Mouse (Mus musculus): ENCODE results near the gene 6430548M08Rik.

6430548M08Rik gene

DNA sequence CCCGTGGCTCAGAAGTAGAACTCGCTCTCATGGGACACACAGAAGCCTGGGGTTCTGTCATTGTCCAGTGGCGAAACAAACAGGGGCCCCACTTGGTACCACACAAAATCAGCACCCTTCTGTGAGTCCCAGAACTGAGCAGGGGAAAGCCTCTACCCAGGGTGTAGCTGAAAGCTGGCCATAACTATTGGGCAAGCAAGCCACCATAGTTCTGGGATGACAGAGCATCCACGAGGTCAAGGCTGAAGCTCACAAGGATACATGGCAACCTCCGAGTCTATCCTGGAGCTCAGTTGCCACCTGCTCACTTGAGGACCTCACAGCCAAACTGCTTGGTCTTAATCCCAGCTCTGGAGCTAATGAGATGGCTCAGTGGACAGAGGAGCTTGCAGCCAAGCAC lies 67.3 kb downstream of the 6430548M08Rik start:
- no peak for DNase-seq (ENCODE audit: low read depth, low spot score)

DNA sequence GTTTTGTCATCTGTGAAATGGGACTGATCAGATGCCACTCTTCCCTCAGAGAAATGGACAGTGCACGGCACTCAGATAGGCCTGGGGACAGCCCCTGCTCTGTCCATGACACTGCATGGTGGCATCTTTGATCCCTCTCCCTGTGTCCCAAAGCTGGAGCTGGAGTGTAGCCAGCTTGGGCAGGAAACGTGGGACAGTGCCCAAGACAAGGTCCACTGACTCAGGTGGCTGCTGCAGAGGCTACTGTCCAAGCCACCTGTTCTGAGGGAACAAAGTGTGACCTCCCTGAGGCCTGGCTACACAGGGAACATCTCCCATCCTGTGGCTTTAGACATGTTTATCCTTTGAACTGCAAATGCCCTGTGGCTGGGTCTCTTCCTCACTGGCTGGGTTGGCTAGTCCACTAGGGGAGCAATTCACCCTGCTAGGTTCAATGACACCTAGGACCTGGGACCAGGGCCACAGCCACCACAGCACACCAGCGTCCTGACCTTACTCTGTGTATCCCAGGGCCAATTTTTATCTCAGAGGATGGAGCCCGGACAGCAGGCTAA lies 68.0 kb downstream of the 6430548M08Rik start:
- DNase-seq (ENCODE audit: low read depth, low spot score), result no peak

DNA sequence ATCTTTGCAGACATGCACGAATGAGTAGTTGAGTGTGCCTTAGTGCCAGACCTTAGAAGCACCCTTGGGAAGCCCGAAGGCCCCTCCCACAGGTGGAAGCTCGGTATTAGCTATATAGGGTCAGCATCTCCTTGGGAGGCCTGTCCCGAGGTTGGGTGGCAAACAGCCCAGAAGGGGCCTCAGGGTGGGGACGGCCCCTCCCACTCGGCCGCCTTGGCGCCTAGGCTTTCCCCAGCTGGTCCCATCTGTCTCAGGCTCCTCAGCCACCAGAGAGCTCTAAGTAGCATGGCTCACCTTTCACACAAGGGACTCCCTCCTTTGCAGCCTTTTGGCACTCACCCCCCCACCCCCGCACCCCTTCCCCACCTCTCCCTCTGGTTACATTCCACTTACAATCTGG lies 70.4 kb downstream of the 6430548M08Rik start:
- DNase-seq (ENCODE audit: low read depth, low spot score), result no peak

DNA sequence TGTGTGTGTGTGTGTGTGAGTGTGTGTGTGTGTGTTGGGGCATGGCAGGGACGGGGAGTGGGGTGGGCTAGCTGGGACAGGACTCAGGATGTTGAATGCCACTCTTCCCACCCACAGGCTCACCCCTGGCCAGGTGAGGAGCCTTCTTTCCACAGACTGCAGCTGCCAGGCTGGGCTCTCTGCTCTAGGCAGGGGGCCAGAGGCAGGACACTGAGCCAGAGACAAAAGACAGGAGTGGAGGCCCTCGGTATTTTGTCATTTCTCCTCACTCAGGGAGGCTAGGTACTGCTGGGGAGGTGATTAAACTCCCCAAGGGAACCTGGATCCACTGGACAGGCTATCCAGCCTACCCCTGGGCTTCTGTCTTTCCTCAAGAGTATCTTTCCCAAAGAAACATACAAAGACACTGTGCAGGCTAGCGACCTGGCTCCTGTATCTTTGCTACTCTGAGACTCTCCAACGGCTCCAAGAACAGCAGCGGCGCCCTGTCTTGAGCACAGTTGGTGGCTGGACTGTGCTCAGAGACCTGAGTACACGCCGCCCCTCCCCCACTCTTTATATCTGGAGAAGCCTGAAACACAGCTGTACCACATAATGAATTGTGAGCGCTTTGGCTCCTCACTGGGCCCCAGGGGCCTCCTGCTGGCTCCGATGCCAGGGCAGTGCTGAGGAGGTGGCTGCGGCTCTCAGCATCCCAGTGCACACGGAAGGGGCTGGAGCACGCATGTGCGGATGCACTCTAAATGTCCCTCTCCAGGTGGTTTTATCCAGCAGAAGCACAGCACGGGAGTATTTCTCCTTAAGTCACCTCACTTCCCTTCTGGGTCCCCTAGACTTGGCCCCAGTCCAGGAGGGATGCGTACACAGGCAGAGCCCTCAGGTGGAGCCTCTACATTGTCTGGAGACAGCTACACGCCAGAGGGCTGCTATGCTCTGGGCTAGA lies 71.2 kb downstream of the 6430548M08Rik start:
- DNase-seq (ENCODE audit: low read depth, low spot score), result peak; percentile 65

DNA sequence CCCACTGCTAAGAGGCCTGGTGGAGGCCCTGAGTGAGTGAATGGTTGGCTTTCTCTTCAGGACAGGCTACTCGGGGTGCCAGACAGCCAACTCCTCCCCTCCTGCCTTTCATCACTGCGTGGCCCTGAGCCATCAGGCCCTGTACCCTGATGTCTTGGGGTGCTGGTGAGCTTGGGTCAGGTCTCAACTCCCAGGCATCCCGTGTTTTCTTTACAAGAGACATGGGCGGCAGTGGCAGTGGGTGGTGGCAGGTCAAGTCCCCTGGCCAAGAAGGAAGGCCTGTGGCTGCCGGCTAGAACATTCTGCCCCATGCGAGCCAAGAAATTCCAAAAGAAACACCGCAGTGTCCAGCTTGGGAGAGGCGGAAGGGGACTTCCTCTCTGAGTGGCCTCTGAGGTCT lies 72.5 kb downstream of the 6430548M08Rik start:
- no peak for DNase-seq (ENCODE audit: low read depth, low spot score)

DNA sequence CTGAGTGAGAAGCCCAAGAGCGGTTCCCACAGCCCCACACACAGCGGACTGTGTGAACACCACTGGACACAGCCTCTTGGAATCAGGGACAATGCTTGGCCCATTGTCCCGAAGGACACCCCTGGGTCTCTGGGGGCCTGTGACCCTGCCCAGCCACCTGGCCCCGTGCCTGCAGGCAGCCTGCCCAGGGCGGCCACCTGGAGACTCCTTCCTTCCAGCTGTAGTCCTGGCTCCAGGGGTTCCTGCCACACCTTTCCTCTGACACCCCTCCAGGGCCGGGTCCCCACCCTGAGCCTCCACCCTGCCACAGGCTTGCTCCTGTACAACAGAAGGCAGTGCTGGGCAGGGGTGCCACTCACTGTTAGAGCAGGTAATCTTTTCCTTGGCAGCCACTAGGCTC lies 74.6 kb downstream of the 6430548M08Rik start:
- no peak for DNase-seq (ENCODE audit: low read depth, low spot score)

DNA sequence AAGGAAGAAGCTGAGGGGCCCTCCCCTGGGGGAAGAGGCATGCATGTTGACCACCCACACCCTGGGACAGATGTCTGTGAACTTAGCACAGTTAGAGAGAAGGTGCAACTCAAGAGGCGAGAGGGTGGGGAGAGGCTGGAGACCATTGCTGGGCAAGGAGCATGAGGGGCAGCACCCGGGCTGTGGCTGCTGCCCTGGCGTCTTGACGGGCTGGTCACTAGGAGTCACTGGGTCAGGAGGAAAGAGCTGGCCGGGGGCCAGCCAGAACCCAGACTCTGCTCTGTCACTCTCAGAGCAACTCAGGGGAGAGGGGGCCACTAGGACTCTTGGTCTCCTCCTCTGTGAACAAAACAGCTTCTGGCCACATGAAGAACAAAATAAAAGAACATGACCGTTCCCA lies 75.5 kb downstream of the 6430548M08Rik start:
- no peak for DNase-seq (ENCODE audit: low read depth, low spot score)

DNA sequence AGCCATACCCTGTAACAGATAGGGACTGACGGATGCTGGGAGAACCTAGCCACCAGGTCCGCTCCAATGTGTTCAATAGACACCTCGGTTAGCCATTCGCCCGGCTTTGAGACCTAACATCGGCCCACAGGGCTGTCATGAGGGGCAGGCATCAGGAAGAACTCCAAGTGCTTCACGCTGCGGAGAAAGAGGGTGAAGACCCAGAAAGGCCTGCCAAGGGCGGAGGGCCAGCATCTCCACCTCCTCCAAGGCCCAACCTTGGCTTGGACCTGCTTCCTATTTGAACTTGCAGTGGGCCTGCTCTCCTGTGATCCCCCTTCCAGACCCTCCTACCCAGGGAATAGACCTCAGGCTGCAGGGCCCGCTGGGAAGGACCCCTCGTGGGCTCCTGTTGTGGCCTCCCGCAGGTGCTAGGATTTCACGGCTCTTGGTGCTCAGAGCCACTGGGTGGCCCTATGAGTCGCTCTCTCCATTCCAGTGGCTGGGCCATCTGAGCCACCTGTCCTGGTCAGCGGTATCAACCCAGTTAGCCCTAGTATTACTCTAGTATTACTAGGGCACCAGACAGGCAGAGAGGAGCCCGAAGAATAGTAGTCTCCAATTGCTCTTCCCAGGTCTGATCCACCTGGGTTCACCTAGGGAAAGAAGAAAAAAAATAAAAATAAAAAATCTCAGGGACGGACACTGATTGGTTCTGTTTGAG lies 76.3 kb downstream of the 6430548M08Rik start:
- DNase-seq (ENCODE audit: low read depth, low spot score), result no peak

DNA sequence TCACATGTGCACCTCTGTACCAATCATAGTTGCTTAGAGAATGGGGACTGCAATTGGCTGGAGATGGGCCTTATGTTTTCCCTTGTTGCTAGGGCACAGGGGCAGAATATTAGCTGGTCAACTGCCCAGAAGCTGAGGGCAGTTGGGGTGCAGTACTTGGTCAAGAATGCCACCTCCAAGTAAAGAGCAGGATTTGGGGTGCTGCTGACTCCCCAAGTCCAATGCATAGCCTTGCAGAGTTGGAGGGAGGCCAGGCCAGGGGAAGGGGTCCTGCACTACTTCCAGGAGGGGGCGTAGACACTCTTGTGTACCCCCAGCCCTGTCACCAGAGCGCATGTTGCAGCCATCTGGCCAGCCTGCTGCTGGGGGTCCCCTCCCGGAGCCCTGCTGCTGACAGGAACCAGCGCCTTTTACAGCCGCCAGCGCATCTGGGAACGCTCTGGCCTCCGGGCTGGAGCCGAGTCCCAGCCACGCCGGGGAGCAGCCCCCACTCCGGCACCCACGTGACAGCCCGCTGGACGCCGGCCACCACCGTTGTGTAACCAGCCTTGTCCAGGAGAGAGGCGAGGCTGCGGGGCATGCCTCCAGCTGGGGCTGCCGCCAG lies 77.0 kb downstream of the 6430548M08Rik start:
- DNase-seq (ENCODE audit: low read depth, low spot score), result peak; percentile 50

DNA sequence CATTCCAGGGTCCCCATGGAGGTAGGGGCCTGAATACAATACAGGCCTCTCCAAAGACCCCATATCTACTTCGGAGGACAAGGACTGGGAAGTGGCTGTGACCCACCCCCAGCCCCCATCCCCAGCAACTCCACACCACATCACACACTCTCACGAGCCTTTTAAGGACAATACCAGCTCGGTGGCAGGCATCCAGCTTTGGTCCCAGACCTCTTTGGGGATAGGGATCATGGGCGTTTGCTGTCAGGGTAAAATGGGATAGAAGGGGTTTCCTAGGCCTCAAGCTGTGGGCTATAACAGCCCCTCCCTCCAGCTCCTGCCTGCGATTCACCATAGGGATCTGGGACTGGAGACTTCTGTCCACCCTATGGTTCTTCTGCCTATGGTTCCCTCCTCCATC lies 77.7 kb downstream of the 6430548M08Rik start:
- no peak for DNase-seq (ENCODE audit: low read depth, low spot score)

DNA sequence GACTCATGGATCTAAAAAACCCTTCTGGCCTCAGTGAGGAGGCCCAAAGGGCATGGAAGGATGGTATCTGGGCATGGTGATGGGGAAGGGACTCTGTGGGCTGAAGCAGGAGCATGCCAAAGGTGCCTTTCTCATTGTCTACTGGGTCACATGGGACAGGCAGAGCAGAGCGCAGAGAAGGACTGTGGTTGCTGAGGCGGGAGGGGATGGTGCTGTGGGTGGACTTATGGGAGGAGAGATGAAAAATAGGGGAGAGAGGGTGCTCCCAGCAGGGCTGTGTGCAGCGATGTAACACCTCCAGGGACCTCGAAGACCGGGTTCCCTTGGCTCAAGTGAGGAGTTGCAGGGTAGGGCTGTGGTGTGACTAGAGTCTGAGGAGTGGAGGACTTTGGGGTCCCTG lies 78.2 kb downstream of the 6430548M08Rik start:
- no peak for DNase-seq (ENCODE audit: low read depth, low spot score)

DNA sequence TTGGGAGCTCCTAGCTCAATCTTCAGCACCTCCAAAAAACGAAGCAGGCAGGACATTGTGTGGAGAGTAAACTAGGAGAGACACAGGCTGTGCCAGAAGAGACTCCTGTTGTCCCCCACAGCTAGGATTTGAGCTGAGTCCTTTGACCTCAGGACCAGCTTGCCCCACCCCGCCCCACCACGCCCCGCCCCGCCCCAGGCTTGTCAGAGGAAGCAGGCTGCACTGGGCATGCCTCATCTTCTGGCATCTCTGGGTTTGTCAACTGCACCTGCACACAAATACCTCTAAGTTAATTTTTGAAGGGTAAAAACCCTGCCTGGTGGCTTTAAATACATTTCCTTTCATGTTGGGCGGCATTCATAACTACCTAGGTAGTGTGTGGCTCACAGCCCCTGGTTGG lies 87.4 kb downstream of the 6430548M08Rik start:
- DNase-seq (ENCODE audit: low read depth, low spot score), result no peak

DNA sequence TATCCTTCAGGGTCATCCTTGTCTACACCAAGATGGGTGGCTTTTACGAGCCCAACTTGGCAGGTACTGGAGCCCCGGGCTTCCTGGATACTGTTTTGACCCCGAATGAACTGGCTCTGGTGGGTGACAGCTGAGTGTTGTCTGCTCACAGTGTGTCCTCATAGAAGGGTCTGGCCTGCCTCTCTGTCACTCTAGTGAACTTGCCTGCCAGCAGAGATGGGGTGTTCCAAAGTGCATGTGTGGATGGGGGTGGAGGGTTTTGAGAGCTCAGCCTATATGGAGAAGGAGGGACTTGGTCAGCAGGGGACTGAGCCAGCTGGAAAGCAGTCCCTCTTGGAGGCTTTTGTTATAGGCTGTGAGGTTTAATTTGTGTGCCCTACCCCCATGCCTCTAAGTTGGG lies 88.6 kb downstream of the 6430548M08Rik start:
- no peak for DNase-seq (ENCODE audit: low read depth, low spot score)

DNA sequence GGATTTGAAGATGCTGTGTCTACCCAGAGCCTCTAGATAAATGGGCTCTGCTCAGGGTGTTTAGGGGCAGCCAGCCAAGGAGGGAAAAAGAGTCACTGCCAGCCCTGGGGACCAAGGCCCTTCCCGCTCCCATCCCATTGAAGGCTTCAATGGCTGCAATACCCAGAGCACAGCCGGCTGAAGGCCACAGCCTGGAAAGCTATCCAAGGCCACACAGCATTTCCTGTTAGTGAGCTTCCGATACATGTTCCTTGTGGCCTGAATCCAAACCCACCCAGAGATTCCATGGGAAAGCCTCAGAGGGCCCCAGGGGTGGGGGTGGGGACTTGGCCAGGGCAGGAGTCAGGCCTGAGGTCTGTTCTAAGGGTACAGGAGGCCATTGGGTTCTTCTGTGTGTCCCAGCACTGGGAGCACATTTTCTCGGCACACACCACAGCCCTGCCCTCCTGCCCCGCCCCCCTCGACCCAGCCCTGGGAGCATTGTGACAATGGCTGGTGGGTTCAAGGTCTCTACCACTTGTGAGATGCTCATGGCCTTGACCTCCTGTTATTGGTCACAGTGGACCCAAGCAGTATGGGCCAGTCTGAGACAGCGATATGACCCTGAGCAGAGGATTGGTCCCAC lies 90.9 kb downstream of the 6430548M08Rik start:
- no peak for DNase-seq (ENCODE audit: low read depth, low spot score)

DNA sequence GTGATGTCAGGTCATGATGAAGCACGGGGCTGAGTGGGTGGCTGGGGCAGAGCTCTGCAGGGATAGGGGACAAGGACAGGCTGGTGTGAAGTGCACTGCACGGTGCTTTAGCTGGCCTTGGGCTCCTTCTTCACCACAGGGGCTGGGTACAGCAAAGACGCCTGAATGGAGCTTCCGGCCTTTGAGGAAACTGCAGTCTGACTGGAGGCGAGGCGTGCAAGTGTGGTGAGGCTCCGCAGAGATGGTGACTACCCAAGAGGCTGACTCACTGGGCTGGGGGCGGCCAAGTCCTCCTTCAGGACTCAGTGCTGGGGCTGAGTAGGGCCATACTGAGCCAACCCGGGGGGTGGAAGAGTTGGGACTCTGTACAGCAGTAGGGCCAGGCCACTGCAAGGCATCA lies 92.0 kb downstream of the 6430548M08Rik start:
- no peak for DNase-seq (ENCODE audit: low read depth, low spot score)

DNA sequence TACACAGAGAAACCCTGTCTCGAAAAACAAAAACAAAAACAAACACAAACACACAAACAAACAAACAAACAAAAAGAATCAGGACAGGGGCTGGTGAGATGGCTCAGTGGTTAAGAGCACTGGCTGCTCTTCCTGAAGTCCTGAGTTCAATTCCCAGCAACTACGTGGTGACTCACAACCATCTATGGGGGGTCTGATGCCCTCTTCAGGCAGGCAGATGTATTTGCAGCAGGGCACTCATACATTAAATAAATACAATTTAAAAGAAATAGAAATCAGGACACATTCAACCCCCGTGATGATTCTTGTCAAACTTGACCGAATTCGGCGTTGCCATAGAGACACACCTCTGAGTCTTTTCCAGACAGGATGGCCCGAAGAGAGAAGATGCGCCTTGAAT lies 93.4 kb downstream of the 6430548M08Rik start:
- no peak for DNase-seq (ENCODE audit: low read depth, low spot score)

DNA sequence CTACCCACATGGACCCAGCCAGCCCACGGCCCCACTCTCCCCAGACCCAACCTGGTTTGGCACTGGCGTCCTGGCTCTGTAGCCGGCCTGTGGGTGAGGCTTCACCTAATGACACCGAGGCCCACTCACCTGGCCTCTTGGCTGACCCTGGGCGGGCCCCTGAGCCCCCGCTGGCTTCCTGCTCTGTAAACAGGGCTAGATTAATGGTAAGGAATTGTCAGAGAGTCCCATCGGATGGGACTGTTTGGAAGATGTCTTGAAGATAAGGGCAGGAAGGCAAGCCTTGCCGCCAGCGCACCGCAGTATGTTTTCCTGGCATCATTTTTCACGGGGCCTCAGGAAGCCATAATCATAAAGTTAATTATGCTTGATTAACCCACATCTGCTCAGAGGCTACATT lies 94.2 kb downstream of the 6430548M08Rik start:
- DNase-seq (ENCODE audit: low read depth, low spot score), result no peak

DNA sequence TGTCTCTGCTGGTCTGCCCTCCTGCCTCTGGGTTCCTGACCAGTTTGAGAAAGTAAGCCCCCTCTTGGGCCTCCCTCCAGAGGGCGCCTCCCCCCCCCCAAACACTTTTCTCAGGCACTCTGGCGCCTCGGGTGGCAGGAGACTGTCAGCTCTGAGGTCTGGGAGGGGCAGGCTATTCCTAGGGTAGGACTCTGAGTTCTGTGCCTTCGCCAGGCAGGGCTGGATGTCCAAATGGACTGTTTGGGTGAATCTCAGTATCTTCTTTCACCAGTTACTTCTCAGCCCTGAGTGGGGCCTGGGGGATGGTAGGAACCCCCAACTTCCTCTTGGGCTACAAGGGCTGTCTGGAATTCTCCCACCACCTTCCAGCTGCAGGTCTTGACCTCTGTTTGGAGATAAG lies 97.4 kb downstream of the 6430548M08Rik start:
- no peak for DNase-seq (ENCODE audit: low read depth, low spot score)

DNA sequence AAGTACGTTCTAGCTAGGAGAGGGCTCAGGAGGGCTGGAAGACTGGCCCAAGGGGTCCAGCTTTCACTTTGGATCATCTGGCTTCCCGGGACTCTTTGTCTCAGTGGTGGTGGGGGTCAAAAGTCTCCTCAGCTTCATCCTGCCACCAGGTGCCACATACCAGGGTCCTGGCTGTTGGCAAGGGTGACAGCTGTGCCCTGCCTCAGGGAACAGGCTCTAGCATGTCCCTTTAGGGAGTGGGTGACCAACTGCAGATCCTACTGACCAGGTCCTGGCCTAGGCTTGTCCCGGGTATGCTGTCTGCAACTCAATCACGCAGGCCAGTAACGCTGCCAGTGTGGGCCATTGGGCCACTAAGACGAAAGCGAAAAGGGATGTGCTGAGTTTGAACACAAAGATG lies 98.6 kb downstream of the 6430548M08Rik start:
- DNase-seq (ENCODE audit: low read depth, low spot score), result no peak

DNA sequence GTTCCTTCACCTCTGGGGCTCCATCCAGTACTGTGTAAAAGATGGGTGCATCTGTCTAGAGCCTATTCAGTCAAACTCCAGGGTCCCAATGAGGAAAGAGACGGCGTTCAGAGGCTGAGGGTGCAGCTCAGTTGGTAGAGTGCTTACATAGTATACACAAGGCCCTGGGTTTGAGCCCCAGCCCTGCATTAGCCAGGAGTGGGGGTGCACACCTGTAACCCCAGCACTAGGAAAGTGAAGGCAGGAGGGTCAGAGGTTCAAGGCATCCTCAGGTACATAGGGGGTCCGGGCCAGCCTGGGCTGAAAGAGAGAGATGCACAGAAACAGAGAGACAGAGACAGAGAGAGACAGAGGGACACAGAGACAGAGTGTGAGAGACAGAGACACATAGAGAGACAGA lies 99.3 kb downstream of the 6430548M08Rik start:
- DNase-seq (ENCODE audit: low read depth, low spot score), result no peak

DNA sequence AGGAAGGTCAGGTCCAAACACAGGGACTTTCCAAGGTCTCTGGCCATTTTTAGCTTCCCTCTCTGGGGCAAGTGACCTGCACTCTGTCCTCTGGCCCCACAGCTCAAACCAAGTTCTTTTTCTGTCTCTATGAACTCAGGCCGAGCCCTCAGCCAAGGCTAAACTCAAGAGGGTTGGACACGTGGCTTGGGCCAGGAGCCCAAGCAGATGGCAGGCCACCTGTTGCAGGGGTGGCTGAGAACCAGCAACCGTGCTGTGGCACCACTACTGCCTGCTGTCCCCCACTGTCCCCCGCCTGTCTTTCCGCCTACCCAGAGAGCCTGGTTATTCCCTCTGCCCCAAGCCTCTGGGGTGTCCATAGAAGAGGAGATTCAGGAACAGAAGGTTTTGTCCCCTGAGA lies 100.0 kb downstream of the 6430548M08Rik start:
- no peak for DNase-seq (ENCODE audit: low read depth, low spot score)
